Mouse (Mus musculus): ENCODE data around the gene Stk32c. TPM values are rescaled to one million over a fixed set of nuclear protein-coding genes. Genes with fewer than 3 reads are reported as not detected.

The Stk32c gene
- polyA plus RNA-seq, 1 experiment from 2014 or later, result 0.11 TPM

DNA sequence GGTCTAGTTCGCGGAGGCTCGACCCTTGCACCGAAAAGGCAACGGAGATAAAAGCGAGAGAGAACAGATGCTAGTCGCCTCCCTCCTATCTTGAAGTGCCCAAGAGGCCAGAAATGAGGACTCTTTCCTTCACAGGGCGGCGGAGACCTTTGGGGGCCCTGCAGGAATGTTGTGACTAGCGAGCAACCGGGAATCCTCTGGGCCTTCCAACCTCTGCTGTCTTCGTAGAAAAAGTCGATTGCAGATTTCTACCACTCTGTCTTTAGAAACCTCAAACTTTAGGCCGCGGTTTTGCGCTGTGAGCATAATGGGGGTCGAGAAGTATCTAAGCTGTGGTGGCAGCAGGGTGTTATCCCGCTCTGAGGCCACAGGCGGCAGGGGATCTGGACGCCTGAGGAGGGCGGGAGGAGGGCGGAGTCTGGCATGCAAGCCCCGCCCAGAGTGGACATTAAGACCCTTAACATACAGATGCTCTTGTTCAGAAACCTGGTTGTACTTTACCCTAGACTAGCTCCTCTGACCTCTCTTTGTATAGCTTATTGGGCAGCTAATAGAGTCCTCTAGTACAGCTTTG, 24.4 kb downstream of the Stk32c start:
- 1% methylated on average over 23 of the region's 23 CpGs for WGBS
- Histone ChIP-seq H3K4me2 (replicated peaks; ENCODE audit: low read depth) (peak overlapping the region; percentile 98), H3K9ac (ENCODE audit: low read length) (peak overlapping the region; percentile 52), H3K27me3 (ENCODE audit: control insufficient read depth, insufficient read depth, low read length) (no peaks in the 10 kb centered on the region), H3K36me3 (ENCODE audit: control insufficient read depth, insufficient read depth, low read length) (no peaks in the 10 kb centered on the region), H3K4me1 (replicated peaks; ENCODE audit: control insufficient read depth, insufficient read depth) (no peaks in the 10 kb centered on the region), H3K9me3 (ENCODE audit: control insufficient read depth, low read length) (no peaks in the 10 kb centered on the region), H3K27ac (replicated peaks) (no peak overlapping the region; the same call in 1 of the 2 replicates), H3K4me3 (ENCODE audit: low read depth, low read length) (peak overlapping the region; percentile 68)
- peak; percentile 29 for DNase-seq (ENCODE audit: low spot score)
- peak; percentile 78; the same call in 1 of the 2 replicates for ATAC-seq (ENCODE audit: low FRiP score, low TSS enrichment)
- TF ChIP-seq EP300 (optimal IDR thresholded peaks at IDR 0.05) (no peak), CTCF (IDR thresholded peaks at IDR 0.05; ENCODE audit: low read depth) (peak; percentile 53)

DNA sequence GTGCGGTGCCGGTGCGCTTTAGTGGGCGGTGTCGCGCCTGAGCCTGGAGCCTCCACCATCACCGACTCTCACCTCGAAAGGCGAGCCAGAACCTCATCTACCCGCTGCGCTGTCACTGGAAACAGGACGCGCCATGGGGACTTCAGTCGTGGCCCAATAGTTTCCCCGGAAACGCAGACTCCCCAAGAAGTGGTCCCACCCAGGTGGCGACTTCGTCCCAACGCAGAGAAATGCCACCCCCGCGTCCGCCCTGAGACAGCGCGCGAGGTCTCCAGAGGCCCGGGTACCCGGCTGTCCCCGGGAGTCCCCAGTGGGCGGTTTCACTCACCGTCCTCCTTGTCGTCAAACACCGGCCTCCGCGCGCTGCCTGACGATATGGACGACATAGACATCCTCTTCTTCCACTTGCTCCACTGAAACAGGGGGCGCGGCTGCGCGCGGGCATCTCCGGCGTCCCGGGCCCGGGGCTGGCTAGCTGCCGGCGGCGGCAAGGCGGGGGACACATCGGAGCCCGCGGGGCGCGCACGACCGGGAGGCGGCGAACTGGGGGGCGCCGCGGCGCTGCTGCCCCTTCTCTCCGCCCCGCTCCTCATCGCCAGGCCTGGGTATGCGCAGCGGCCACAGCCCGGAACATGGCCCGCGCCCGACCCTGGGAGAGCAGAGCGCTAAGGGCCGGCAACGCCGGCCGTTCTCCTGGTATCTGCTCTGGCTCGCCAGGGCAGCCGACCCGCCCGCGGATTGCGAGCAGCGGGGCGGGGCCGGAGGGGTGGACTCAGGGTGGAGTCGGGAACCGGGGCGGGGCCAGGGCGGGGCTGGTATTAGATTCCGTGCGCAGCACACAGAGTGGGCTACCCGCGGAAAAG, 25.1 kb downstream of the Stk32c start:
- H3K36me3 ChIP-seq (ENCODE audit: control insufficient read depth, insufficient read depth, low read length), result no peaks in the 10 kb centered on the region
- H3K4me3 ChIP-seq (ENCODE audit: low read depth, low read length), result peak overlapping the region; percentile 68
- no peaks in the 10 kb centered on the region for H3K9me3 ChIP-seq (ENCODE audit: control insufficient read depth, low read length)
- ATAC-seq (ENCODE audit: low FRiP score, low TSS enrichment) (peak; percentile 93), DNase-seq (ENCODE audit: low spot score) (peak; percentile 81)
- H3K27ac ChIP-seq (replicated peaks), result no peak overlapping the region; the same call in 1 of the 2 replicates
- no peaks in the 10 kb centered on the region for H3K4me1 ChIP-seq (replicated peaks; ENCODE audit: control insufficient read depth, insufficient read depth)
- under 1% methylated on average over 74 of the region's 94 CpGs for WGBS
- TF ChIP-seq EP300 (optimal IDR thresholded peaks at IDR 0.05) (no peak), CTCF (IDR thresholded peaks at IDR 0.05; ENCODE audit: low read depth) (no peak)
- H3K9ac ChIP-seq (ENCODE audit: low read length), result peak overlapping the region; percentile 59
- no peaks in the 10 kb centered on the region for H3K27me3 ChIP-seq (ENCODE audit: control insufficient read depth, insufficient read depth, low read length)
- peak overlapping the region; percentile 98 for H3K4me2 ChIP-seq (replicated peaks; ENCODE audit: low read depth)

DNA sequence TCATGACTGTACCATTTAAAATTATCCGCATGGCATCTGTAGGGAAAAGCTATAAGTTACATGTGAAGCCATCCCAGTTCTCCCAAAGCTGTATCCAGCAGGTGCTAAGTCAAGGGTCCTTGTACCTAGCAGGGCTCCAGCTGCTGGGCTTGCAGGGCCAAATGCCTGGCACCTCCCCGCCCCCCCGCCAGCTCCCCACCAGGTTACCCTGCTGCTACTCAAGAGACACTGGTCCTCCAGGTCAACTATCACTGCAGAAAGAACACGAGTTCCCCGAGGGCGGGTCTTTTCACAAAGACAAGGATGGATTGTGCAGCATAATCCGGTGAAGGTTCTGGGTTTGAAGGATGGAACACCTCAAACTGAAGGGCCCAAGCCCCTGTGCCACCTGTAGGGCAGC, 25.8 kb downstream of the Stk32c start:
- 30% methylated on average over 7 of the region's 7 CpGs for WGBS
- no peaks in the 10 kb centered on the region for H3K27me3 ChIP-seq (ENCODE audit: control insufficient read depth, insufficient read depth, low read length)
- no peak for TF ChIP-seq CTCF (IDR thresholded peaks at IDR 0.05; ENCODE audit: low read depth)
- TF ChIP-seq EP300 (optimal IDR thresholded peaks at IDR 0.05), result no peak
- H3K9me3 ChIP-seq (ENCODE audit: control insufficient read depth, low read length), result no peaks in the 10 kb centered on the region
- H3K36me3 ChIP-seq (ENCODE audit: control insufficient read depth, insufficient read depth, low read length), result no peaks in the 10 kb centered on the region
- H3K4me2 ChIP-seq (replicated peaks; ENCODE audit: low read depth), result peak overlapping the region; percentile 98
- peak; percentile 12 for DNase-seq (ENCODE audit: low spot score)
- H3K4me3 ChIP-seq (ENCODE audit: low read depth, low read length), result peak overlapping the region; percentile 68
- no peaks in the 10 kb centered on the region for H3K4me1 ChIP-seq (replicated peaks; ENCODE audit: control insufficient read depth, insufficient read depth)
- ATAC-seq (ENCODE audit: low FRiP score, low TSS enrichment), result no peak
- H3K9ac ChIP-seq (ENCODE audit: low read length), result no peak overlapping the region
- H3K27ac ChIP-seq (replicated peaks), result no peak overlapping the region

DNA sequence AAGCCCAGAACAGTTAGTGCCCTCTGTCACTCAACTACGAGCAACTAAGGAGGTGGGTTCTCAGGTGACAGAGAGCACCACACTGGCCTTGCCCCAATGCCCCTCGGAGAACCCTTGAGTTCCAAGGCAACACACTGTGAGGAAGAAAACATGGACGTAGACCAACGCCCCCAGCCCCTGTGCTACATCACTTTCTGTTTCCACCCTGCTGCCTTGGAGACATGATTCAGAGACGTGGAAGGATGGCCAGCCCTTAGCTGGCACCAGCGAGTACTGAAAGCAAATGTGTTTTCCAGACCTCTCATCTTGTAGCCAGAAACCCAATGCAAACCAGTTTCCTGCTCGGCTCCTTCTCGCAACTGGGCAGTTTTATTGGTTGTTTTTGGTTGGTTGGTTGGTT, 26.7 kb downstream of the Stk32c start:
- TF ChIP-seq EP300 (optimal IDR thresholded peaks at IDR 0.05), result no peak
- TF ChIP-seq CTCF (IDR thresholded peaks at IDR 0.05; ENCODE audit: low read depth), result no peak
- no peaks in the 10 kb centered on the region for H3K4me1 ChIP-seq (replicated peaks; ENCODE audit: control insufficient read depth, insufficient read depth)
- 75% methylated on average over 8 of the region's 8 CpGs for WGBS
- H3K36me3 ChIP-seq (ENCODE audit: control insufficient read depth, insufficient read depth, low read length), result no peaks in the 10 kb centered on the region
- no peak for ATAC-seq (ENCODE audit: low FRiP score, low TSS enrichment)
- H3K4me3 ChIP-seq (ENCODE audit: low read depth, low read length), result no peak overlapping the region
- H3K9me3 ChIP-seq (ENCODE audit: control insufficient read depth, low read length), result no peaks in the 10 kb centered on the region
- no peak overlapping the region for H3K27ac ChIP-seq (replicated peaks)
- H3K27me3 ChIP-seq (ENCODE audit: control insufficient read depth, insufficient read depth, low read length), result no peaks in the 10 kb centered on the region
- DNase-seq (ENCODE audit: low spot score), result peak; percentile 9
- no peak overlapping the region for H3K4me2 ChIP-seq (replicated peaks; ENCODE audit: low read depth)
- no peak overlapping the region for H3K9ac ChIP-seq (ENCODE audit: low read length)

DNA sequence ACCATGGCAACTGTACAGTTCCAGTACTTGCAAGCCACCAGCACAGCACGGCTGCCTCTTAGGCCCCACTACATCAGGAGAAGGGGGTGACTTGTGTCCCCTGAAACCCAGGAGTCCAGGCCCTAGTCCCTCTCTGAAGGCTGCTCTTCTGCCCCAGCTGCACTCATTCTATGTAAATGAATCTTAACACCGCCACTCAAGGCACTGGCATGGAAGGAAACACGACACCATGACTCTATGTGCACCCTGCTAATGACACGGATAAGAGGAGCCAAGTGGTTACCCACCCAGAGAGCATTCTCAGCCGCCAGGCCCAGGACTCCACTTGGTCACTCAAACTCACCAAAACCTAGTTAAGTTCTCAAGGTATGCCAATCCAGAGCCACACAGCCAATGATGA, 27.1 kb downstream of the Stk32c start:
- DNase-seq (ENCODE audit: low spot score) (peak; percentile 8), ATAC-seq (ENCODE audit: low FRiP score, low TSS enrichment) (no peak)

DNA sequence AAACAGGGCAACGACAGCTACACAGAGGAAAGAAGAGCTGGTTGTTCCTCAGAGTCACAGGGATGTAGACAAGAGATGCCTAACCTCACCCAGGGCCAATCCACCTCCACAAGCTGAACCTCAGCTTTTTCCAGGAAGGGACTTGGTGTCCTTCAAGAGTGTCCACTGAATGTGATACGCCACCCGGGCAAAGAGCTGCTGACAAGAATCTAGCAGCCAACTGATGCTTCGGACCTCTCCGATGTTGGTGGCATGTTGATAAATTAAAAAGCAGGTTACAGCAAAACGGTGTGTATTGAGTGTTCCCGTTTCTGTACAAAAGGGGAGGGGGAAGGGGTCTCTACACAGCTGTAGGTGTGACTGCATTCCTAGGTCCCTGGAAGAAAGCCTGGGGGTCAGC, 28.3 kb downstream of the Stk32c start:
- no peak overlapping the region for H3K4me2 ChIP-seq (replicated peaks; ENCODE audit: low read depth)
- no peak overlapping the region for H3K27ac ChIP-seq (replicated peaks)
- no peaks in the 10 kb centered on the region for H3K9me3 ChIP-seq (ENCODE audit: control insufficient read depth, low read length)
- no peak overlapping the region for H3K9ac ChIP-seq (ENCODE audit: low read length)
- TF ChIP-seq CTCF (IDR thresholded peaks at IDR 0.05; ENCODE audit: low read depth) (no peak), EP300 (optimal IDR thresholded peaks at IDR 0.05) (no peak)
- H3K4me1 ChIP-seq (replicated peaks; ENCODE audit: control insufficient read depth, insufficient read depth), result no peaks in the 10 kb centered on the region
- no peaks in the 10 kb centered on the region for H3K36me3 ChIP-seq (ENCODE audit: control insufficient read depth, insufficient read depth, low read length)
- ATAC-seq (ENCODE audit: low FRiP score, low TSS enrichment) (no peak), DNase-seq (ENCODE audit: low spot score) (no peak)
- no peak overlapping the region for H3K4me3 ChIP-seq (ENCODE audit: low read depth, low read length)
- 63% methylated on average over 7 of the region's 7 CpGs for WGBS
- H3K27me3 ChIP-seq (ENCODE audit: control insufficient read depth, insufficient read depth, low read length), result no peaks in the 10 kb centered on the region

More for the DNA sequence above, 27.1 kb downstream of the Stk32c start:
- no peak overlapping the region for H3K4me3 ChIP-seq (ENCODE audit: low read depth, low read length)
- no peaks in the 10 kb centered on the region for H3K27me3 ChIP-seq (ENCODE audit: control insufficient read depth, insufficient read depth, low read length)
- TF ChIP-seq EP300 (optimal IDR thresholded peaks at IDR 0.05), result no peak
- TF ChIP-seq CTCF (IDR thresholded peaks at IDR 0.05; ENCODE audit: low read depth), result no peak
- no peaks in the 10 kb centered on the region for H3K4me1 ChIP-seq (replicated peaks; ENCODE audit: control insufficient read depth, insufficient read depth)
- H3K27ac ChIP-seq (replicated peaks), result no peak overlapping the region
- WGBS, result 64% methylated on average over 5 of the region's 5 CpGs
- no peaks in the 10 kb centered on the region for H3K9me3 ChIP-seq (ENCODE audit: control insufficient read depth, low read length)
- no peaks in the 10 kb centered on the region for H3K36me3 ChIP-seq (ENCODE audit: control insufficient read depth, insufficient read depth, low read length)
- H3K9ac ChIP-seq (ENCODE audit: low read length), result no peak overlapping the region
- H3K4me2 ChIP-seq (replicated peaks; ENCODE audit: low read depth), result no peak overlapping the region
